Mouse (Mus musculus): Measurements from ENCODE around the gene Dck. TPM values are rescaled to one million over a fixed set of nuclear protein-coding genes. Genes with fewer than 3 reads are reported as not detected.

The Dck gene
- polyA plus RNA-seq, 1 experiment from 2014 or later, result 72.6 TPM

- no peaks in the 10 kb centered on the region for H3K27me3 ChIP-seq
These were observed 28.9 kb downstream of the Dck start for GRCm38 (mm10) chr5:88793676-88794075.

GRCm38 (mm10) chr5:88795910-88796584 lies 31.3 kb downstream of the Dck start:
- H3K27me3 ChIP-seq, result no peaks in the 10 kb centered on the region
- H3K4me3 ChIP-seq (replicated peaks), result no peak overlapping the region
- no peak for ATAC-seq (ENCODE audit: insufficient number of reproducible peaks, insufficient read depth, low FRiP score, low TSS enrichment, low read depth)
- no peak overlapping the region for H3K9ac ChIP-seq (replicated peaks)
- H3K4me1 ChIP-seq (replicated peaks), result no peaks in the 10 kb centered on the region
- H3K4me2 ChIP-seq, result no peak overlapping the region
- H3K36me3 ChIP-seq, result no peaks in the 10 kb centered on the region
- H3K9me3 ChIP-seq, result no peaks in the 10 kb centered on the region
- WGBS, result 43% methylated on average over 9 of the region's 9 CpGs
- H3K27ac ChIP-seq, result no peak overlapping the region

More at GRCm38 (mm10) chr5:88793676-88794075, 28.9 kb downstream of the Dck start:
- no peak overlapping the region for H3K9ac ChIP-seq (replicated peaks)
- no peak overlapping the region for H3K4me3 ChIP-seq (replicated peaks)
- H3K36me3 ChIP-seq, result no peaks in the 10 kb centered on the region
- no peaks in the 10 kb centered on the region for H3K9me3 ChIP-seq
- no peak overlapping the region for H3K4me2 ChIP-seq
- no peaks in the 10 kb centered on the region for H3K4me1 ChIP-seq (replicated peaks)
- no peak for ATAC-seq (ENCODE audit: insufficient number of reproducible peaks, insufficient read depth, low FRiP score, low TSS enrichment, low read depth)
- no peak overlapping the region for H3K27ac ChIP-seq
- WGBS, result 90% methylated on average over 3 of the region's 3 CpGs

GRCm38 (mm10) chr5:88796588-88796987 lies 31.8 kb downstream of the Dck start:
- Histone ChIP-seq H3K36me3 (no peaks in the 10 kb centered on the region), H3K4me3 (replicated peaks) (no peak overlapping the region), H3K4me2 (no peak overlapping the region), H3K27ac (no peak overlapping the region), H3K4me1 (replicated peaks) (no peaks in the 10 kb centered on the region), H3K27me3 (no peaks in the 10 kb centered on the region), H3K9ac (replicated peaks) (no peak overlapping the region), H3K9me3 (no peaks in the 10 kb centered on the region)
- no peak for ATAC-seq (ENCODE audit: insufficient number of reproducible peaks, insufficient read depth, low FRiP score, low TSS enrichment, low read depth)
- 72% methylated on average over 11 of the region's 11 CpGs for WGBS

GRCm38 (mm10) chr5:88797121-88797520 lies 32.3 kb downstream of the Dck start:
- H3K4me3 ChIP-seq (replicated peaks), result no peak overlapping the region
- WGBS, result 87% methylated on average over 6 of the region's 6 CpGs
- H3K27ac ChIP-seq, result no peak overlapping the region
- H3K36me3 ChIP-seq, result no peaks in the 10 kb centered on the region
- H3K4me2 ChIP-seq, result no peak overlapping the region
- no peak for ATAC-seq (ENCODE audit: insufficient number of reproducible peaks, insufficient read depth, low FRiP score, low TSS enrichment, low read depth)
- no peak overlapping the region for H3K9ac ChIP-seq (replicated peaks)
- H3K4me1 ChIP-seq (replicated peaks), result no peaks in the 10 kb centered on the region
- H3K9me3 ChIP-seq, result no peaks in the 10 kb centered on the region
- H3K27me3 ChIP-seq, result no peaks in the 10 kb centered on the region

- WGBS, result 84% methylated on average over 4 of the region's 4 CpGs
- ATAC-seq (ENCODE audit: insufficient number of reproducible peaks, insufficient read depth, low FRiP score, low TSS enrichment, low read depth), result no peak
- Histone ChIP-seq H3K27me3 (peaks cover 2% of the 10 kb centered on the region; the same call in 1 of the 2 replicates), H3K27ac (no peak overlapping the region), H3K4me1 (replicated peaks) (0 out of 2 replicates have a peak, but pooled peaks cover 5% of the 10 kb centered on the region), H3K4me2 (no peak overlapping the region), H3K4me3 (replicated peaks) (no peak overlapping the region), H3K9me3 (no peaks in the 10 kb centered on the region), H3K36me3 (no peaks in the 10 kb centered on the region), H3K9ac (replicated peaks) (no peak overlapping the region)
These were observed 40.8 kb downstream of the Dck start for GRCm38 (mm10) chr5:88805616-88806015.

- no peaks in the 10 kb centered on the region for H3K9me3 ChIP-seq
- H3K27ac ChIP-seq, result no peak overlapping the region
- no peaks in the 10 kb centered on the region for H3K36me3 ChIP-seq
- 20% methylated on average over 5 of the region's 5 CpGs for WGBS
- ATAC-seq (ENCODE audit: insufficient number of reproducible peaks, insufficient read depth, low FRiP score, low TSS enrichment, low read depth), result no peak
- no peak overlapping the region for H3K4me3 ChIP-seq (replicated peaks)
- 0 out of 2 replicates have a peak, but pooled peaks cover 5% of the 10 kb centered on the region for H3K4me1 ChIP-seq (replicated peaks)
- H3K27me3 ChIP-seq, result peaks cover 2% of the 10 kb centered on the region; the same call in 1 of the 2 replicates
- no peak overlapping the region for H3K4me2 ChIP-seq
- no peak overlapping the region for H3K9ac ChIP-seq (replicated peaks)
These were observed 41.5 kb downstream of the Dck start for GRCm38 (mm10) chr5:88806278-88806677.

- no peak for ATAC-seq (ENCODE audit: insufficient number of reproducible peaks, insufficient read depth, low FRiP score, low TSS enrichment, low read depth)
- 0 out of 2 replicates have a peak, but pooled peaks cover 5% of the 10 kb centered on the region for H3K4me1 ChIP-seq (replicated peaks)
- no peak overlapping the region for H3K4me2 ChIP-seq
- H3K36me3 ChIP-seq, result no peaks in the 10 kb centered on the region
- 40% methylated on average over 9 of the region's 9 CpGs for WGBS
- H3K9me3 ChIP-seq, result no peaks in the 10 kb centered on the region
- no peak overlapping the region for H3K27ac ChIP-seq
- H3K27me3 ChIP-seq, result peaks cover 2% of the 10 kb centered on the region; the same call in 1 of the 2 replicates
- H3K9ac ChIP-seq (replicated peaks), result no peak overlapping the region
- H3K4me3 ChIP-seq (replicated peaks), result no peak overlapping the region
These were observed 42.5 kb downstream of the Dck start for GRCm38 (mm10) chr5:88807342-88807741.

- Histone ChIP-seq H3K4me1 (replicated peaks) (no peaks in the 10 kb centered on the region), H3K27ac (no peak overlapping the region), H3K9ac (replicated peaks) (no peak overlapping the region), H3K27me3 (no peaks in the 10 kb centered on the region), H3K4me3 (replicated peaks) (no peak overlapping the region), H3K36me3 (no peaks in the 10 kb centered on the region), H3K4me2 (no peak overlapping the region), H3K9me3 (no peaks in the 10 kb centered on the region)
- no peak for ATAC-seq (ENCODE audit: insufficient number of reproducible peaks, insufficient read depth, low FRiP score, low TSS enrichment, low read depth)
- WGBS, result 76% methylated on average over 2 of the region's 2 CpGs
These were observed 48.4 kb downstream of the Dck start for GRCm38 (mm10) chr5:88813188-88813587.

- Histone ChIP-seq H3K36me3 (no peaks in the 10 kb centered on the region), H3K9me3 (no peaks in the 10 kb centered on the region), H3K4me3 (replicated peaks) (no peak overlapping the region), H3K9ac (replicated peaks) (no peak overlapping the region), H3K27ac (no peak overlapping the region), H3K4me1 (replicated peaks) (no peaks in the 10 kb centered on the region), H3K27me3 (no peaks in the 10 kb centered on the region), H3K4me2 (no peak overlapping the region)
- 74% methylated on average over 4 of the region's 4 CpGs for WGBS
- no peak for ATAC-seq (ENCODE audit: insufficient number of reproducible peaks, insufficient read depth, low FRiP score, low TSS enrichment, low read depth)
These were observed 49.8 kb downstream of the Dck start for GRCm38 (mm10) chr5:88814552-88814951.

- Histone ChIP-seq H3K9me3 (no peaks in the 10 kb centered on the region), H3K9ac (replicated peaks) (no peak overlapping the region), H3K36me3 (no peaks in the 10 kb centered on the region), H3K4me2 (no peak overlapping the region), H3K4me3 (replicated peaks) (no peak overlapping the region), H3K4me1 (replicated peaks) (no peaks in the 10 kb centered on the region), H3K27ac (no peak overlapping the region), H3K27me3 (no peaks in the 10 kb centered on the region)
- no peak for ATAC-seq (ENCODE audit: insufficient number of reproducible peaks, insufficient read depth, low FRiP score, low TSS enrichment, low read depth)
- WGBS, result 38% methylated on average over 1 of the region's 1 CpGs
These were observed 56.7 kb downstream of the Dck start for GRCm38 (mm10) chr5:88821542-88821941.

GRCm38 (mm10) chr5:88824838-88825237 lies 60.0 kb downstream of the Dck start:
- H3K4me2 ChIP-seq, result no peak overlapping the region
- no peaks in the 10 kb centered on the region for H3K4me1 ChIP-seq (replicated peaks)
- H3K4me3 ChIP-seq (replicated peaks), result no peak overlapping the region
- no peaks in the 10 kb centered on the region for H3K27me3 ChIP-seq
- H3K36me3 ChIP-seq, result no peaks in the 10 kb centered on the region
- H3K9ac ChIP-seq (replicated peaks), result no peak overlapping the region
- no peak overlapping the region for H3K27ac ChIP-seq
- no peaks in the 10 kb centered on the region for H3K9me3 ChIP-seq
- no peak for ATAC-seq (ENCODE audit: insufficient number of reproducible peaks, insufficient read depth, low FRiP score, low TSS enrichment, low read depth)
- WGBS, result 81% methylated on average over 10 of the region's 10 CpGs

Measured in limb, embryonic 12.5 days (tissue).